Mouse (Mus musculus) testis, adult 2 months (tissue): ENCODE results near the gene Mrgbp. TPM values are rescaled to one million over a fixed set of nuclear protein-coding genes. Genes with fewer than 3 reads are reported as not detected.

ENCODE experiments used
- H3K27ac ChIP-seq: fragments of 200-500 bp; 2 replicates; pipeline ENCODE4 v1.5.1; 2012; ENCODE audit warnings: low read depth, low read length; ENCODE audit not compliant: control insufficient read depth, insufficient read depth
- H3K27me3 ChIP-seq: fragments of 200-500 bp; 2 replicates; pipeline ENCODE4 v1.6.1; 2012; ENCODE audit warnings: mild to moderate bottlenecking, low read length, moderate library complexity; ENCODE audit not compliant: control insufficient read depth, insufficient read depth
- H3K36me3 ChIP-seq: fragments of 200-500 bp; 2 replicates; pipeline ENCODE4 v1.6.1; 2012; ENCODE audit warnings: mild to moderate bottlenecking, low read length; ENCODE audit not compliant: control insufficient read depth, insufficient read depth
- H3K4me1 ChIP-seq: fragments of 200-500 bp; 2 replicates; pipeline ENCODE4 v1.6.1; 2012; ENCODE audit warnings: low read length; ENCODE audit not compliant: control insufficient read depth, insufficient read depth
- H3K4me3 ChIP-seq: fragments of 200-500 bp; 2 replicates; pipeline ENCODE4 v1.5.1; 2012; ENCODE audit warnings: low read depth, mild to moderate bottlenecking, low read length, moderate library complexity, mixed read lengths; ENCODE audit not compliant: control insufficient read depth
- CTCF ChIP-seq: fragments of 200-500 bp; IDR thresholded peaks from 2 replicates; pipeline ENCODE4 v1.5.1; 2012; ENCODE audit warnings: low read depth, mild to moderate bottlenecking, inconsistent platforms, low read length, moderate library complexity; ENCODE audit not compliant: control insufficient read depth, insufficient read depth, insufficient replicate concordance
- POLR2A ChIP-seq: fragments of 200-500 bp; IDR thresholded peaks from 2 replicates; pipeline ENCODE4 v1.6.1; 2012; ENCODE audit warnings: low read depth, mild to moderate bottlenecking, inconsistent platforms, low read length, moderate library complexity; ENCODE audit not compliant: control insufficient read depth
- polyA plus RNA-seq: library from polyadenylated mRNA; depleted of rRNA; stranded (reverse); fragments of >200 nt; gene quantifications from 2 replicates; pipeline ENCODE4 v1.2.3, GENCODE M21; 2012; rRNA removed

Gene Mrgbp
- polyA plus RNA-seq: 80.1 and 81.9 TPM in 2 replicates

DNA sequence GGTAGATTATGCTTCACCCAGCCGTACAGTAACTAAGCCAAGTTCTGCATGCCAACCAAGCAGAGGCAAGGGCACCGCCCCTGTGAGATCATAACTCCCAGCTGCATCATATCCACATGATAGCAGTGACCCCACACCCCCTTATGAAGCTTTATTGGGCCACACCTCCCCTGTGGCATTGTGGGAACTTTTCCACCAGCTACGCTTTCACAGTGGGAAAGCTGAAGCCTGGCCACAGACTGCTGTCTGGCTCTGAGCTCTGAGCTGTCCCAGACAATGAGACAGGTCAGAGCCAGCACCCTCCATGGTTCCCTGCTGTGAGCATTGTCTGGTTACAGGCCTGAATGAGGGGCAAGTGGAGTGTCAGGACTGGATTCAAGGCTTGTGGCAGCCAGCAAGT is at the start of gene Mrgbp:
Gene Mrgbp, plus strand, starts transcription at position 303 of the 400 bp plus-strand sequence.
- Histone ChIP-seq H3K4me1 (peaks cover 5% of the 10 kb centered on the region), H3K4me3 (peak within 1 kb of the TSS; percentile 89), H3K27me3 (no peaks in the 10 kb centered on the region), H3K27ac (no peak within 1 kb of the TSS), H3K36me3 (no peaks in the 10 kb centered on the region)
- TF ChIP-seq POLR2A: peak; percentile 7; the same call in 1 of the 2 replicates
- no peak for TF ChIP-seq CTCF

- H3K27ac ChIP-seq: no peak overlapping the region
- H3K36me3 ChIP-seq: no peaks in the 10 kb centered on the region
- no peaks in the 10 kb centered on the region for H3K27me3 ChIP-seq
- no peaks in the 10 kb centered on the region for H3K4me1 ChIP-seq
- TF ChIP-seq CTCF (no peak), POLR2A (no peak)
- no peak overlapping the region for H3K4me3 ChIP-seq
Measured at GRCm38 (mm10) chr2:180531671-180532385, 49.3 kb upstream of the Mrgbp start.

DNA sequence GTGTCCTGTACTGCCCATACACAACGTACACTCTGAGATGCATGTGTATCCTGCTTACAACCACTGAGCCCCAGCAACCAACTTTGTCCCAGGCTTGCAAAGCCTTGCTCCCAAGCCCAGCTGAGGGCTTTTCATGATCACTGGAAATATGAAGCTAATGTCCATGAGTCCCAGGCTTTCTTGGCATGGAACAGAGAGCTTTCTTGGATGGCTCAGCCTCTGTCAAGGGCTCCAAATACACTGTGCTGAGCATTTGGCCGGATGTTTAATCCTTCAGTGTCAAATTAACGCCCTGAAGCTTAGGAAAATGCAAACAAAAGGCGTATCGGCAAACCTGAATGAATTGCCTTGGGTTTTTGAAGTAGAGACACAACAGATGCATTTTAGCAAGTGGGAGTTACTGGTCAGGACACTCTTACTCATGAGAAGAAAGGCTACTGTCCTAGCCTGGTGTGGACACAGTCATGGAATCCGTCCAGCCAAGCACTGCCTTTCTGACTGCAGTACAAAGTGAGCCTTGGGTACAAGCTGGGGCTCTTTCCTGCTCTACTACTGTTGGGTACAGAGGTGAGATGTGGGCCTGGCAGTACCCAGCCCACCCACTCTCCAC is 48.6 kb upstream of the Mrgbp start:
- Histone ChIP-seq H3K27me3 (no peaks in the 10 kb centered on the region), H3K4me1 (no peaks in the 10 kb centered on the region), H3K36me3 (no peaks in the 10 kb centered on the region), H3K4me3 (no peak overlapping the region), H3K27ac (no peak overlapping the region)
- no peak for TF ChIP-seq CTCF
- TF ChIP-seq POLR2A: no peak

GRCm38 (mm10) chr2:180533237-180533636 is 47.9 kb upstream of the Mrgbp start:
- Histone ChIP-seq H3K27ac (no peak overlapping the region), H3K36me3 (no peaks in the 10 kb centered on the region), H3K4me3 (no peak overlapping the region), H3K4me1 (no peaks in the 10 kb centered on the region), H3K27me3 (no peaks in the 10 kb centered on the region)
- TF ChIP-seq POLR2A: no peak
- TF ChIP-seq CTCF: no peak

- H3K4me1 ChIP-seq: no peaks in the 10 kb centered on the region
- no peaks in the 10 kb centered on the region for H3K27me3 ChIP-seq
- no peaks in the 10 kb centered on the region for H3K36me3 ChIP-seq
- no peak for TF ChIP-seq POLR2A
- TF ChIP-seq CTCF: no peak
- H3K27ac ChIP-seq: no peak overlapping the region
- H3K4me3 ChIP-seq: no peak overlapping the region
Measured at GRCm38 (mm10) chr2:180543675-180544074, 37.4 kb upstream of the Mrgbp start.

- no peak overlapping the region for H3K4me3 ChIP-seq
- H3K36me3 ChIP-seq: no peaks in the 10 kb centered on the region
- no peaks in the 10 kb centered on the region for H3K27me3 ChIP-seq
- TF ChIP-seq POLR2A (no peak), CTCF (no peak)
- H3K4me1 ChIP-seq: no peaks in the 10 kb centered on the region
- H3K27ac ChIP-seq: no peak overlapping the region
Measured at GRCm38 (mm10) chr2:180545046-180545445, 36.1 kb upstream of the Mrgbp start.

GRCm38 (mm10) chr2:180547384-180548106 is 33.6 kb upstream of the Mrgbp start:
- Histone ChIP-seq H3K27ac (no peak overlapping the region), H3K27me3 (no peaks in the 10 kb centered on the region), H3K4me3 (no peak overlapping the region), H3K36me3 (no peaks in the 10 kb centered on the region), H3K4me1 (no peaks in the 10 kb centered on the region)
- TF ChIP-seq CTCF (no peak), POLR2A (no peak)
